Mouse (Mus musculus) C3H10T1/2 (cell line): ENCODE results near the gene L3mbtl4. TPM values are rescaled to one million over a fixed set of nuclear protein-coding genes. Genes with fewer than 3 reads are reported as not detected.

Experiments used
- polyA plus RNA-seq, 2 experiments: library from polyadenylated mRNA; unstranded; fragments of >200 nt; fragmentation: generic; extraction: Trizol; gene quantifications; one replicate each; pipeline ENCODE4 v1.2.1; 2012; ENCODE audit warnings: missing spikeins in 2 of 2

L3mbtl4 gene
- not detected for polyA plus RNA-seq

GRCm38 (mm10) chr17:68273527-68273926, at the start of gene L3mbtl4:
L3mbtl4 (plus strand) TSS chr17:68273797.

DNA sequence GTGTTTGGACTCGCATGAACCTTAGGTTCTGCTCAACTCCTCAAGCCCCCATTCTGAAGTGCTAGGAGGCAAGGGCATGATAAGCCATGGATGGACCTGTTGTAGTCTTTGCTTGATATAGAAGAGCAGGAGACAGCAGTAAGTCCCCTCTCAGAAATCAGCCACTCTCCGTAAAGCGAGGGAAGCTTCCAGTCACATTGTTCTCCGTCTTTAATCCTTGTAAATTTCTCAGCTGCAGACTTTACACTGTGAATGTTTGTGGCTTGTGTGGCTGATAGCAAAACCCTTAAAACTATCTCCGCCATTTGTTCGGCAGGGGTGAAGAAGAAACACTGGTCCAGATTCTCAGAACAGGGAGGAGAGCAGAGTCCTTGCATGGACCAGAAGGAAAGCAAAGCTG, 552.7 kb downstream of the L3mbtl4 start, which contains the start of gene Tmem200c:
Tmem200c (plus strand) TSS at position 301 of the 400 bp plus-strand sequence.

